Mouse (Mus musculus) cerebellum, adult 2 months (tissue): ENCODE measurements at regions not wholly inside any gene's neighbourhood (a gene's known extent, or its start where the extent isn't known, plus 50 kb on each side); places are given as distances from the start of the nearest gene placed in this dataset.

Source experiments
- DNase-seq, 2 experiments: peaks; one replicate each; pipeline ENCODE4 v3.0.0; 2021
- H3K27ac ChIP-seq: fragments of 200-500 bp; 2 replicates; pipeline ENCODE4 v1.5.1; 2012; ENCODE audit warnings: low read length, control low read depth, inconsistent platforms; ENCODE audit not compliant: insufficient read depth
- H3K27me3 ChIP-seq: fragments of 200-500 bp; 2 replicates; pipeline ENCODE4 v1.6.1; 2012; ENCODE audit warnings: inconsistent platforms, mild to moderate bottlenecking, low read length, moderate library complexity; ENCODE audit not compliant: control insufficient read depth, insufficient read depth
- H3K4me1 ChIP-seq: fragments of 200-500 bp; 2 replicates; pipeline ENCODE4 v1.6.1; 2011; ENCODE audit warnings: low read length; ENCODE audit not compliant: control insufficient read depth, insufficient read depth
- H3K4me3 ChIP-seq: fragments of 200-500 bp; replicated peaks from 2 replicates; pipeline ENCODE3; 2011; ENCODE audit warnings: mild to moderate bottlenecking, low read depth, low read length, control low read depth; ENCODE audit not compliant: insufficient read depth
- CTCF ChIP-seq: fragments of 200-500 bp; IDR thresholded peaks from 2 replicates; pipeline ENCODE4 v1.5.1; 2011; ENCODE audit warnings: low read depth, mild to moderate bottlenecking, control low read depth, low read length, moderate library complexity, borderline replicate concordance; ENCODE audit not compliant: insufficient read depth
- POLR2A ChIP-seq: fragments of 200-500 bp; IDR thresholded peaks from 2 replicates; pipeline ENCODE4 v1.6.1; 2011; ENCODE audit warnings: low read length, control low read depth, borderline replicate concordance; ENCODE audit not compliant: insufficient read depth
- WGBS: fragments of 180-500 bp; shearing (Covaris S2); methylation state at CpG from one replicate; pipeline ENCODE4 v1.1.7; 2018; 5-methylcytosine and 5-hydroxymethylcytosine counted together

DNA sequence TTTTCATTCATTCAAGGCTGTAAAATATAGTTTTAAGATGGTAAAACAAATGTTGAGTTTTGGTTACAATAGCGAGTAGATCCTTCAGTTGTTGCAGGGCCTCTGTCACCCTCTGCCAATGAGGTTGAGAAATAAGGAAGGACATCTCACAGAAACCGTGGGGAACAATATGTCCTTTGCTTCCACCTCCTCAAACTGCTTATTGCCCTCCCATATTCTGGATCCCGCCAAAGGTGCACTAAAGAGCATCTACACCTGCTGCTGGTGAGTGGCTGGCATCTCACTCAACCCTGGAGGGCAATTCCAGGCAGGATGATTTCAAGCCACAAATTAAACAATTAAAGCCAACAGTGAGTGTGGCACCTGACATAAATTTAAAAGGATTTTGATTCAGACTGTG is 53.4 kb downstream of the Prr30 start:
- no peaks in the 10 kb centered on the region for H3K27me3 ChIP-seq
- H3K4me3 ChIP-seq: no peak overlapping the region
- no peaks in the 10 kb centered on the region for H3K4me1 ChIP-seq
- peak in 1 of 2 experiments; percentile 4 for DNase-seq
- no peak overlapping the region for H3K27ac ChIP-seq
- TF ChIP-seq CTCF (no peak), POLR2A (no peak)
- 83% methylated on average over 3 of the region's 3 CpGs for WGBS

DNA sequence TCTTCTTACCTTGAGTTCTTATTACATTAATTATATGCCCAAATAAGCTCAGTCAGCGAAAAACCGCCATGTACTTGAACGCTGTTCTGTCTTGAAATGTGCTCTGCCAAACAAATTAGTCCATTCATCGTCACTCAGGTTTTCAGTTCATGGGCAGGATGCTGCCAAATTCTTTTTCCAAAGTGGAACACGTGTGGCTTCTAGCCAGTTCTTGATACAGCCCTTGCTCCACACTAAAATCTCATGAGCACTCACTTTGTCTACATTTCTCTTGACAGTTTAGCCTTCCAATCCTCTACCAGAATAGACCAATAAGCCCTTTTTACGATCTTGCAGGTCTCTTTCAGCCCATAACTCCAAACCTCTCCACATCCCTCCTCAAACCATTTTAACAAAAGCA is 62.7 kb downstream of the Prr30 start:
- 17% methylated on average over 6 of the region's 6 CpGs for WGBS
- no peak overlapping the region for H3K4me3 ChIP-seq
- no peak for TF ChIP-seq CTCF
- TF ChIP-seq POLR2A: no peak
- H3K27me3 ChIP-seq: no peaks in the 10 kb centered on the region
- no peak overlapping the region for H3K27ac ChIP-seq
- no peak for DNase-seq
- no peaks in the 10 kb centered on the region for H3K4me1 ChIP-seq
